Mouse (Mus musculus): ENCODE data around the gene Ulk3.

Gene Ulk3

DNA sequence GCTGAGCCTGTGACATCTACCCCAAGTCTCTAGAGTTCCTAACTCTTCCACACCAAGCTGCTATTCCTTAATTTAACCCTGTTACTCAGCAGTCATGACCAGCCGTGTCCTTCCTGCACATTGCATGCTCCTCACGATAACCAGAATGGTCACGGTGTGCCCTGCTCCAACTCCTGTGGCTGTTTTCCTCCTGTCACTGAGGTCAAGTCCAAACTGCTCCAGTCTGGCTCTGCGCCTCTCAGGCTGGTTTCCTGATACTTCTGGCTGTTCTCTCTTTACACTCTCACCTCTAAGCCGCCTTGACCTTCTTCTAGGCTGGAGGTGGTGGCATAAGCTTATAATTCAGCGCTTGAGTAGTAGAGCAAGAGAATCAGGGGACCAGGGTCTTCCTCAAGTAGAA is 20.8 kb upstream of the Ulk3 start:
- DNase-seq (ENCODE audit: low spot score) = no peak

DNA sequence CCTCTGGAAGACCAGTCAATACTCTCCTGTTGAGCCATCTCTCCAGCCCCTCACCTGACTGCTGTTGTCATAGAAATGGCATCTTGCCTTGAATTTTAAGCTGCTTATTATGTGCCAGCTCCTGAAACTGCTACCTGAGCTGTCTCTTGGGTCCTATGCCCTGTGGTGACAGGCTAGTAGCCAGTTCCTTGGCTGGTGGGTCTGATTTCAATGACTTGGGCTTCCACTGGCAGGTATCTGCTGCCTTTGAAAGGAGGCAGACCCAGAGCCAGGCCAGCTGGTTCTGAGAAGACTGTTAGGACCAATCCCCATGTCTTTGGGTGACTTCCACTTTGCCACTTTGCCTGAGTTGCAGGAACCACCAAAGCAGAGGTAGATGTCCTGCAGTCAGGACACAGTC is 14.9 kb upstream of the Ulk3 start:
- DNase-seq (ENCODE audit: low spot score) = no peak

DNA sequence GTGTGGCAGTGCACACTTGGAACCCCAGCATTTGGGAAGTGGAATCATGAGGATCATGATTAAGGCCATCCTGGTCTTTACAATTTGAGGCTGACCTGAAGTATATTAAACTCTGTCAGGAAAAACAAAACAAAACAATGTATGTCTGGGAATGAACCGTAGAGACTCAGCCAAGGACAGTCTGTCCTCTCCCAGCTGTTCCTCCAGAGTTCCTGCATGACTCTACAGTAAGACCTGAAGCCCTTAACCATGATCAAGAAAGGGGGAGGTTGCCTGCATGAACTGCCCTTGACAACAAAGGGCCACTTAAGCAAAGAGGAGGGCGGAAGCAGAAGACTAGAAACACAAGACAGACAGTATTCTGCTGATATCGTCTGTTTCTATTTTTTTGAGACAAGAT is 13.7 kb upstream of the Ulk3 start:
- no peak for DNase-seq (ENCODE audit: low spot score)

DNA sequence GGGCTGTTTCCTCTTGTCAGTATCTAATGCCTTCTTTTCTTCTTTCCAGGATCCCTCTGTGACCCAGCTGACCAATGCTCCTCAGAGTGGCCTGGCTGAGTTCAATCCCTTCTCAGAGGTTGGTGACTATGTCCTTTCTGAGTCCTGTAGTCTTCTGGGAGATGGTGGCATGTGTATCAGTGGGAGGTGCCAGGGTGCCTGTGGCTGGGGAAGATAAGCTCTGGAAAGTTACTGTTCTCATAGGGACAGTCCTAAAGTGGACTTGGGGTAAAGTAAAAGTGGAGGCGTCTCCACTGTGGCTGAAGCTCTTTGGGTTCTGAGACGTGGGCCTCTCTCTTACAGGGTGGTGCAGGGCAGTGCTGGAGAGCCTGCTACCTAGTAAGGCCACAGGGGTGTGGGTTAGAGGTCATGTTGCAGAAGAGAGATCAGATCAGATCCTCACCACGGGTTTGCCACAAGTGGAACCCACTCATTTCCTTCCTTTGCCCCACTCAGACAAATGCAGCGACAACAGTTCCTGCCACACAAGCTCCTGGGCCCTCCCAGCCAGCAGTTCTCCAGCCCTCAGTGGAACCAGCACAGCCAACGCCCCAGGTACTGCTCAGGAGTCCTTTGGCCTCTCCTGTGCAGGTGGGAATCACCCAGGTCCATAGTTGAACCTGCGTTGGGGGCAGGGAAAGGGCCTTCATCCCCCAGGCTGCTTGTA is 12.0 kb upstream of the Ulk3 start:
- DNase-seq (ENCODE audit: low spot score) = no peak

DNA sequence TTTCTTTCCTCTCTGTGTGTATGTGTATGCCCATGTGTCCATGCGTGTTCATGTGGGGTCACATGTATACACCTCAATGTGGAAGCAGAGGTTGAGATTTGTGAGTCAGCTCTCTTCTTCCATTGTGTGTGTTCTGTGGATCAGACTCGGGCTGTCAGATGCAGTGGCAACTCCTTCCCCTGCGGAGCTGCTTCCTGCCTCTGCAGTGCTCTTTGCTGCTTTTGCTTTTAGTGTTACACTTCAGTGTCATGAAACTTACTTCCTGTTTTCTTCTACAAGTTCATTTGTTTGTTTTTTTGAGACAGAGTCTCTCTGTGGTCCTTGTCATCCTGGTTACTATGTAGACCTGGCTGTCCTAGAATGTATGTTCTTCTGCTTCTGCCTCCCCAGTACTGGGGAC is 4.3 kb upstream of the Ulk3 start:
- DNase-seq (ENCODE audit: low spot score) = no peak

DNA sequence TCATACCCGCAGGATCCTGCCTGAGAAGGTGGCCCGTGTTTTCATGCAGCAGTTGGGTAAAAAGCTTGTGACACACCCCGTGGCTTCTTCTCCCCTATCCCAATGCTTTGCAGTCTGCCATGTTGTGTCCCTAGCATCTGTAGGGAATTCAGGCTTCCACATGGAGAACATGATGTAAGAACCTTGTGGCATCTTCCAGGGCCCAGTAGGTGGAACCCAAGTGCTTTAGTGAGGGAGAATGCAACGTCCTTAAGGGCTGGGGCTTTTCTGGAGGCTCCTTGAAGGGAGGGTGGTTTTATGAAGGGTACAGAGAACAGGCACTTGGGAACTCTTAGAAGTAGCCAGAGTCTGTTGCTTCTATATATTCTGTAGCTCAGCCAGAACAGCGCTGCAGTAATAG is 1.5 kb downstream of the Ulk3 start:
- DNase-seq (ENCODE audit: low spot score) = no peak

DNA sequence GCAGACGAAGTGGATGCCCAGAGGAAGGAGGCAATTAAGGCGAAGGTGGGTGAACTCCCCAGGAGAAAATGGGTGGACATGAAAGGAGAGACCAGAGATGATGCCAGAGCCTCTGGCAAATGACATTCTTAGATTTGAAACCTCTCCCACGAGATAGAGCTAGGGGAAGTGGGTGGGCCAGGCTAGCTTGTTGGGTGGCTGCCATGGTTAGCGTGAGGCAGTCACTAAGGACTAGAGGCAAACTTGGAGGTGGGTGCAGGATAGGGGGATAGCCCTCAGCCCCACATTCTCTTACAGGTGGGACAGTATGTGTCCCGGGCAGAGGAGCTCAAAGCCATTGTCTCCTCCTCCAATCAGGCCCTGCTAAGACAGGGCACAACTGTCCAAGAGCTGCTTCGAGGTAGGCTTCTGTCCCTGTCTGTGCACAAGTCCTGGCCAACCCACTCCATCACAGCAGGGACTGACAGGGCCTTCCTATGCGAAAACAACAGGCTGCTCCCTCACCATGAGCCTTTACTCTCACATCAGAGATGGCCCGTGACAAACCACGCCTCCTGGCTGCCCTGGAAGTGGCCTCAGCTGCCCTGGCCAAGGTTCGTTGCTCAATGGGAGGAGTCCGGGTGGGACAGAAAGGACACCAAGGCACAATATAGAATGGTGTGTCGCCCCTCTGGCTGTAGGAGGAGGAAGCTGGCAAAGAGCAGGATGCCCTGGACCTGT is 4.4 kb downstream of the Ulk3 start:
- no peak for DNase-seq (ENCODE audit: low spot score)

DNA sequence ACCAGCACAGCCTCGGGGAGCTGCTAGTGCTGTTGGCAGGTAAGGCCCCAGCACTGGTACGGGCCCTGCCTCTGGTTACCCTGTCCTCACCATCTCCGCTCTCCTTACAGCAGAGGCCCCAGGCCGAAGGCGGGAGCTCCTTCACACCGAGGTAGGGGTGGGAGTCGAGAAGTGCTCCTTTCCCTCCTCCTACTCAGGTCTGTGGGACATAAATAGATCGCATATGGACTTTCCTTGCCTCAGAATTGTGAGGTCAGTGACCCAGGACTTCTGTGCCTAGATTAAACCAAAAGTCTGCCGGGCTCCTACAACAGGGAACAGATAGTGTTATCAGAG is 4.9 kb downstream of the Ulk3 start:
- DNase-seq (ENCODE audit: low spot score) = no peak

DNA sequence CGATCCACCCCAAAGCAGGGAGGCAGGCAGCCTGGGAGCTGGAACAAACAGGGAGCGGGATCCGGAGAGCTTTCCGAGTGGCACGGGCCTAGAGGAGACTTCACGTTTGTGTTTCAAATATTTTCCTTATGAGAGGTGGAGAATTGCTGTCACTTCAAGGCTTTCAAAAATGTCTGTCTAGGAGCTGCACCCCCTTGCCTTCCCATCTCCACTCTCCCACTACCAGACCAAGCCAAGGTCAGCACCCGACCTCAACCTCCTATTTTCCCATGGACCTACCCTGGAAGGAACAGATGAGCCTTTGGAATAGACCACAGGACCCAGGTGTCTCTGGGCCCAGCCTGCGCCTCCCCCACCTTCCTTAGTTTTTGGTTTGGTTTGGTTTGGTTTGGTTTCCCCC is 8.0 kb downstream of the Ulk3 start:
- no peak for DNase-seq (ENCODE audit: low spot score)

DNA sequence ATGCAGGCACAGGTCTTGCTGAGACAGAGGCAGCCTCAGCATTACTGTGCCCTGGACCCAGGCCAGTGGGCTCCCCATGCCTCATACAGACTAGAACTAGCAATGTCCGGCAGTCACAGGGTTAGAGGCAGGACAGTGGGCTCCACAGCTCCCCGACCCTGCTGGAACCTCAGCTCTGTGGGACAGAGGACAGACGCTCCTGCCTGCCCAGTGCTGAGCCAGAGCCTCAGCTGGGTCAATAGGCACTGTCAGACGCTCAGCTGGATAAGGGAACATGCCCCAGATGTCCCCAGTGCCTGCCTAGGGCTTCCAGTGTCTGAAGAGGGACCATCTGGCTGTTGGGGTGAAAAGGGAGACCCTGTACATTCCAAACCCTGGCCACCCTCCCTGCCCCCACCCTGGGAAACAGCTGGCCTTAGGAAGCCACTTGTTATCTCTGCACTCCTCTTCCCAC is 8.7 kb downstream of the Ulk3 start:
- DNase-seq (ENCODE audit: low spot score) = no peak

DNA sequence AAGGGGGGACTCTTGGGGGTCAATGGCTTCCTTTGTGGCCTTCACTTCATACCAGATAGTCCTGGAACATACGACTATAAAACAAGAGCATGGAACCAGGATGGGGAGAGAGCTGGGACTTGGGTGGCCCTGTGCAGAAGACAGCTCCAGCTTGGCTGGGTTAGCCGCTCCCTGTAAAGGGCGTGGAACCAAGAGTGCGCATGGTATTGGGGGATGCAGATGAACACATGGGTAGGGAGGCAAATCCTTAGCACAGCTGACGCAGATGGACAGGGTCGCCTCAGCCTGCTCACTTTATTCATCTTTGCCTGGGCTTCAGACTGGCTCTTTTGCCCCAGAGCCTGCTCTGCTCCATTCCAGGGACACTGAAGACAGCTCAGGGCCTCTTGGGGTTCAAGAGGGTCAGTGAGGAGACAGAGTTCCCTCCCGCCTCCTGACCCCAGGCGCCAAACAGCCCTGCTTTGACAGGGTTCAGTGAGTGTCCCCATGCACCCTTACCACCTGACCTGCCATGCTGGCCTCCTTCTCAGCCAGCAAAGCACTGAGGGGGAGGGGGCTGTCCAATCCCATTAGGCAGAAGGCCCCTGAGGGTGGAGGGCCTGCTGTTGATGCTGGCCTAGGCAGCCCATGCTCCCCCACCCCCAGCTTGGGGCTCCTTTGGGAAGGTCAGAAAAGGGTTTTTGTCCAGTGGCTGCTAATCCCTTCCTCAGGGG is 9.8 kb downstream of the Ulk3 start:
- DNase-seq (ENCODE audit: low spot score) = no peak

DNA sequence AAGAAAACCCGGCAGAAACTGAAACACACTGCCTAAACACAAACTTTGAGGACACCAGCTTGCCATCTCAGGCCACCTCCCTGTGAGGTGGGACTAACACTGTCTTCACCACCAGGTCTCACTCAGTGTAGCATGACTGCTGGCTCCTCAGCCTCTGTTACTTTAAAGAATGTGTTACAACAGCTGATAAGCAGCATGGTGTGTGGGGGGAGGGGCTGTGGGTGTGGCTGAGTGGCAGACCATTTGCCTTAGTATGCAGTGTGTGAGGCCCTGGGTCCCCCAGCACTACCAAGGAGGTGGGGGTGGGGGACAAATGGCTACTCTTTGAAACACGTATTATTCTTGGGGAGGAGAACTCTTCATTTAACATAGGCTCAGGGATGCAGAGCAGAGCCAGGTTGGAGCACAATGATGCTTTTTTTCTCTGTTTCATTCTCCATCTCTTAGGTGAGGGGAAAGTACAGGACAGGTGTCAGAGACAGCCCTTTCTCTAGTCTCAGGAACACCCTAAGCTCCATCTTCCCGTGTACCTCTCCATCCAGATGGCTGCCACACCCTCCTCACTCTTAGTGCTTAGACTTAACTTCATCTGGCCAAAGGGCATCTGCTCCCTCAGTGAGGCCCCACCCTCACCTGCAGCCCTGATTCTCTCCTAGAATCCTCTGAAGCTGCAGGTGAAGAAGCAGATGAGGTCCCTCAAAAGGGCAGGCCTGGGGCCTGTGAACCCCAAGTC is 11.5 kb downstream of the Ulk3 start:
- DNase-seq (ENCODE audit: low spot score) = no peak

DNA sequence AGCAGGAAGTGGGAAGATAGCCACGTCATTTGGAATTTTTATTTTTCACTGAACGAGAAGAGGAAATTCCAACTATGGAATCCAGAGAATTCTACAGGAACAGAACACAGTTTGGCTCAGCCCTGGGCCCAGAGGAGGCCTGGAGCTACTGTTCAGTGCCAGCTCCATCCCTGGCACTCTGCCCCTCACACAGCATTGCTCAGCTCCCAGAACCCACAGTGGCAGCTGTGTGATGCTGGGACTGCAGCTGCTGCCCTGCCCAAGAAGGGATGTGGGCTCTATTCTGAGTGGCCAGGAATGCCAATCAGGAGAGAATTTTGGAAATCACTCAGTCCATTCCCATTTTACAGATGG is 12.1 kb downstream of the Ulk3 start:
- DNase-seq (ENCODE audit: low spot score) = no peak

DNA sequence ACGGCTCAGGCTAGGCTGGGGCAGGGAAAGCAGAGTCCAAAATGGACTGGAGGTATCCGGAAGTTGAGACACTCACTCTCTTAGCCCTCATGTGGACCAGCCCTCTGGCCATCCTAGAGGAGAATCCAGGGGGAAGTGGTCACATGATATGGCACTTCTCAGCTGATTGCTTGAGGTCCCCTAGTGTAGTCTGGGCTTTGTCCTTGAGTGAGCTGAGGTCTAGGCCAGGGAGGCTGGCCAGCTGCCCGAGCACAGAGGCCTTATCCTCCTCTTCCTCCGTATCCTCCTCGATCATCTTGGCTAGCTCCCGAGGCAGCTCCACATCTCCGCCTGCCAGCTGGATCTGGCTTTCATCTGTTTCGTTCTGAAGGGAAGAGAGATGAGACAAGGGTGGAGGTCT is 12.8 kb downstream of the Ulk3 start:
- DNase-seq (ENCODE audit: low spot score) = no peak

DNA sequence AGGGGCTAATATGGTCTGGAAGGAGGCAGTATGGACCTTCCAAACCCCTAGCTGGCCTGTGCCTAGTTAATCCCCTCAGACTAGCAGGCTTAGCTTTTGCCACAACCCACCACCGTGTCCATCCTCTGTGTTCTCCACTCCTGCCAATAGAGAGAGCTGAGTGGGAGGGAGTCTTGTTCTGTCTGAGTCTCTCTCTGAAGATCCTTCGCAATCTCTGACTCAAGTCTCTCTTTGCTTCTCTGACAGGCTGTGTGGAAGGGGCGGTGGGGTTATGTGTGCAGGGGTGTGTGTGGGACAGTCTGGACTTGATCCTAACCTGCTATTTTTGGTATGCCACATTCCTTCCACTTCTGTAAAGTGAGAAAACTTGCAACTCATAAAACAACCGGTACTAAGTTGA is 15.6 kb downstream of the Ulk3 start:
- no peak for DNase-seq (ENCODE audit: low spot score)

DNA sequence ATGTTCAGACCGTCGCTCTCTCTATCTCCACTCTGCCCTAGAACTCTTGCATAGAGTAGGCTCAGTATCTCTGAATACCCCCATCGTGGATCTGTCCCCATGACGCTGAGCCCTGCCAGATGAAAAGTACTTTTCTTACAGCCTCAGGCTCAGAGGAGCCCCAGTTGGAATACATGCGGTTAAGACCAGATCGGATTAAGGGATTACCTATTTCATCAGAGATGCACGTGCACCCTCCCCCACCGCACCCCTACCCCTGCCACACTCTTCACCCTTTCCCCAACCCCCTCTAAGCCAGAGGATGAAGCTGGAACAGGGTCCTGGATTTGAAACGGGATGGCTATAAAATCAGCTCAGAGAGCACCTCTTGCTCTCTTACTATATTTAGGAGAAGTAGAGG is 16.3 kb downstream of the Ulk3 start:
- DNase-seq (ENCODE audit: low spot score) = no peak

DNA sequence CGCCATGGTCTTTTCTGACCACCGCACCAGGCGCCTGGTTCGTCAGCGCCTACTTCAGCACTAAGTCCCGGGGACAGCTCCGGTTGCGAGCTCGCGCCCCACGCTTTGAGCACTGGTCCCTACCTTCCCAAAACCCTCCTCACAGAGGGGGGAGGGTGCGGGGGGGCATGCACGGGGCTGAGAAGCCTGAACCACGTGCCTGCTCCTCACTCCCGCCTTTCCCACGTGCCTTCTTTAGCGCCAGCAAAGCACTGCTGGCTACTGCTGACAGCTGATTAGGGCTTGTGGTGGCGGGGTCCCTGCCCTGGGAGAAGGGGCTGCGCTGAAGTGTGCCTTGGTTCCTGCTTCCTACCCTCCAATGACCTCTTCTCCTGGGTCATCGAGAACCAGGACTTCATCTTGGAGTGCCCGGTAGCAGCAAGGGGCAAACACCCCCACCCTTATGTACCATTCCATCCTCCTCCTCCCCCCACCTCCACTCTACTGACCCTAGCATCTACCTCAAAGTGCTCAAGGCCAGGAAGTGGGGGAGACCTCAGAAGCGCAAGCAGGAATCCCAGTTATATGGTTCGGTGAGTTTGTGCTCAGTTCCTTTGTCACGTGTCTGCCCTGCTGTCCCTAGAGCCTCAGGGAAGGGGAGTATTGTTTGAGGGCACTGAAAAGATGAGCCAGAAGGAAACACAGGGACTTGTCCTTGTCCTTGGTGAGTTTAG is 17.0 kb downstream of the Ulk3 start, which contains the start of gene Cplx3:
Cplx3 (minus strand) TSS at position 143 of the 713 bp plus-strand sequence.
- no peak for DNase-seq (ENCODE audit: low spot score)

DNA sequence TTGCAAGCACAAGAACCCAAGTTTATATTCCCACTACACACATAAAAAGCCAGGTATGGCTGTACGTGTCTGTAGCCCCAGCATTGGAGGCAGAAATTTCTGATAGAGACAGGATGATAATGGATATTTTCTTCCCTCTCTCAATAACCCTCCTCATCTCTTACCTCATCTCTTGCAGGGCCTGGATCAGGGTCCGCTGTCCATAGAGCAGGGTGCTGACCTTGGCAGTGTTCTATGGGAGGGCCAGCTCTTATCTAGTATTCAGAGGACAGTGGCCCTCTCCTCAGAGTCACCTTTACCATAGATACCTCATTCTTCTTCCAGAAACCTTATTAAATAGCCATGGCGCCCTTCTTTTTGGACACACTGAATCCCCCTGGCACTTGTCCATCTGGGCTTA is 20.6 kb downstream of the Ulk3 start:
- DNase-seq (ENCODE audit: low spot score) = no peak

DNA sequence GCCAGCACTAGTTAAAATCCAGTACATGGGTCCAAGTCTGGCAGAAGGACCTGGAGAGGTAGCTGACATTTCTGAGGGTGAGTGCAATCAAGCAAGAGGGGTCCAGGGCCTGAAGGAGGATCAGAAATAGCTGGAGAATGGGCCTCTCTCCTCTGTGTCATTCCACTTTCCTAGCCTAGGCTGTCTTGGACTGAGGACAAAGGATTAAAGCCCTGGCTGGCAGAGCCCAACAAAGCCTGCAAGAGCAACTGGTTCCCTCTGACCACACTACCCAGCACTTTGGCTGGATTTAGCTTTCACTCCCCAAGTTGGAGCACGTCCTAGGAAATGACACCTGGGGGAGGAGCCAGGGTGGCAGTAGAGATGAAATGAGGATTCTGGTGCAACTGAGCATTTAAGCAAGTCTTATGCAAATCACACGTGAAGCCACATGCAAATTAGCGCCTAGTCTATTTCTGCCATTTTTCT is 21.1 kb downstream of the Ulk3 start:
- DNase-seq (ENCODE audit: low spot score) = no peak

DNA sequence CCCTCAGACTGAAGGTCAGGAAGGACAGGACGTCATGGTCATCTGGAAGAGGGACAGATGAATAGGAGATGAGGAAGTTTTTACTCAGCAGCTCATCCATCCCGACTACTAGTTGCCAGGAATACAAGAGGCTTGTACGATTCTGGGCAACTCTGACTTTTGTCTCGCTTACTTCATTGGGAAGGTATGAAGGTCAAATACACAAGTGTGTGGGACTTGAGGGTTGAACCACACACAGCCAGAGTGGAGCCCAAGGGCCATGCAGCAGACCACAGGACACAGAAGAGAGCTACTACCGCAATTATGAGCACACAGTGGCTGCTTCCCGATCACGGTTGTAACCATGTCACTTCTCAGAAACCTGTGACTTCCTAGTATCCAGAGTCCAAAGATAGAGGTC is 23.3 kb downstream of the Ulk3 start:
- DNase-seq (ENCODE audit: low spot score) = no peak

DNA sequence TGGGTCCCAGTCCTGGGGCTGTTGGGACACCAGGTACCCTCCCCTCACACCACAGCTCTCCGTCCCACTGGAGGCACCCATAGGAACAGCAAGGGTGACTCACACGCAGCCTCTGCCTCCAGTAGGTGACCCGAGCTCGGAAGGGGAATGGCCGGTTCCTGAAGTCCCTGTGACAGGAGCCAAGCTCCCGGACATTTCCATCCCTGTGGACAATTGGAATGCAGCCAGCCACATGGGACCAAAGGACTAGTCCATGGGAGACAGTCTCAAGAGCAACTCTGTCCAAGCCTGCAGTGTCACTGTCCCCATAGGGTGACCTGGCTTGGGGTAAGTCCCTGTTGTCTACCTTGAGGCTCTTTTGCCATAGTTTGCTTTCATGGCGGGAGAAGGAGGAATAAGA is 24.7 kb downstream of the Ulk3 start:
- no peak for DNase-seq (ENCODE audit: low spot score)

DNA sequence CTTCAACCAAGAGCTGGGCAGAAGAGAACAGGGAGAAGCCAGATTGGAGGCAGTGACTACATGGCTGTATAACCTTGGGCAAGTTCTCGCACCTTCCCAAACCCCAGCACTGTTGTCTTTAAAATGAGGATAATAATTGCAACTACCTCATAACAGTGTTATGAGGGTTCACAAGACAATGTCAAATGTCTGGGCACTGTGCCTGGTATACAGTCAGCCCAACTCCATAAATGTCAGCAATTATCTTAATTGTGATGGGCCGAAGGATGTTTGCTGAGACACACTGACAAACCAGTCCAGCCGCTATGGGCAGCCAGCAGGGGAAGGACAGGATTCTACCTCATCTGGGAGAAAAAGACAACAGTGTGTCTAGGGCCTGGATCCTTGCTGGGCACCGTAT is 25.5 kb downstream of the Ulk3 start:
- no peak for DNase-seq (ENCODE audit: low spot score)

Data from testis, postnatal 14 days (tissue).